Mouse (Mus musculus) heart, adult 2 months (tissue): ENCODE measurements at regions not wholly inside any gene's neighbourhood (a gene's known extent, or its start where the extent isn't known, plus 50 kb on each side); places are given as distances from the start of the nearest gene placed in this dataset.

Source experiments
- CTCF ChIP-seq: fragments of 200-600 bp; IDR thresholded peaks from 2 replicates; pipeline ENCODE4 v1.8.1; 2022; ENCODE audit warnings: antibody characterized with exemption, mild to moderate bottlenecking, moderate library complexity
- EP300 ChIP-seq: fragments of 200-500 bp; IDR thresholded peaks from 2 replicates; pipeline ENCODE4 v1.6.1; 2011; ENCODE audit warnings: low read depth, low read length, control low read depth; ENCODE audit not compliant: insufficient read depth
- POLR2A ChIP-seq: fragments of 200-500 bp; IDR thresholded peaks from 2 replicates; pipeline ENCODE4 v1.6.1; 2011; ENCODE audit warnings: mild to moderate bottlenecking, low read depth, low read length, control low read depth; ENCODE audit not compliant: insufficient read depth

DNA sequence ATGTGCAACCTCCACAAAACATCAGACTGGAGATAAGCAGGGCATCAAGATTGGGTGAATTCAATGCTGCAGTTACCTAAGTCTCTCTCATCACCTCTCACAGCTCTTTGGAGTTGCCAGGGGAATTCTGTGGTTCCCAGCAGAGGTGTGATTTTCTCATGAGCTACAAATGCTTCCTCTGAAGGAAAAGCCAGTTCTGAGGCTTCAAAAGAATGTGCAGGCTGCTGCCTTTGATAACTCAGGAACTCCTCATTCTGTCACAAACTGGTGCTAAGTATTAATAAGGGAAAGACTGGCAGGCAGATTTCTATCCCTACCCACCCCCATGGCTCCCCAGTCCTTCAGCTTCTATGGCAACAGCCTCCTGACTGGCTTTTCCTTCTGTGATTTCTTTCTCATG, 243.8 kb upstream of the Gria1 start:
- TF ChIP-seq EP300 (no peak), POLR2A (no peak), CTCF (no peak)
